Mouse (Mus musculus) midbrain, embryonic 13.5 days (tissue): ENCODE results near the gene Mbd4. TPM values are rescaled to one million over a fixed set of nuclear protein-coding genes. Genes with fewer than 3 reads are reported as not detected.
"Not testable (repeated sequence)": the region's sequence is repeated elsewhere in the genome, so short reads cannot be mapped to it uniquely, and the experiment has no call there.

ENCODE experiments used
- ATAC-seq: fragments of 200-750 bp; cut with Nextera tagmentation; 2 replicates; pipeline ENCODE4 v1.8.0; 2017; ENCODE audit warnings: mild to moderate bottlenecking, moderate TSS enrichment, moderate library complexity
- H3K27ac ChIP-seq: fragments of 300-500 bp; sonication (generic); 2 replicates; pipeline ENCODE4 v1.5.1; 2015; ENCODE audit warnings: inconsistent platforms, mild to moderate bottlenecking, moderate library complexity
- H3K27me3 ChIP-seq: fragments of 300-500 bp; sonication (generic); 2 replicates; pipeline ENCODE4 v1.6.1; 2015; ENCODE audit warnings: mild to moderate bottlenecking, inconsistent platforms
- H3K36me3 ChIP-seq: fragments of 300-500 bp; sonication (generic); 2 replicates; pipeline ENCODE4 v1.6.1; 2015; ENCODE audit warnings: mild to moderate bottlenecking, inconsistent platforms
- H3K4me1 ChIP-seq: fragments of 300-500 bp; sonication (generic); replicated peaks from 2 replicates; pipeline ENCODE4 v1.6.1; 2015; ENCODE audit warnings: inconsistent platforms
- H3K4me2 ChIP-seq: fragments of 300-500 bp; sonication (generic); replicated peaks from 2 replicates; pipeline ENCODE4 v1.6.1; 2015; ENCODE audit warnings: moderate library complexity, mild to moderate bottlenecking, inconsistent platforms
- H3K4me3 ChIP-seq: fragments of 300-500 bp; sonication (generic); replicated peaks from 2 replicates; pipeline ENCODE4 v1.5.1; 2015; ENCODE audit warnings: mild to moderate bottlenecking, inconsistent platforms
- H3K9ac ChIP-seq: fragments of 300-500 bp; sonication (generic); replicated peaks from 2 replicates; pipeline ENCODE4 v1.6.1; 2015; ENCODE audit warnings: mild to moderate bottlenecking, inconsistent platforms
- H3K9me3 ChIP-seq: fragments of 300-500 bp; sonication (generic); 2 replicates; pipeline ENCODE4 v1.6.1; 2016; ENCODE audit warnings: mild to moderate bottlenecking, inconsistent platforms
- WGBS: fragments of 180-500 bp; shearing (Covaris S2); methylation state at CpG from one replicate; pipeline ENCODE4 v1.1.7; 2015; 5-methylcytosine and 5-hydroxymethylcytosine counted together
- polyA plus RNA-seq: library from polyadenylated mRNA; unstranded; fragments of >200 nt; fragmentation: Nextera tagmentation; extraction: Ambion mirVana; gene quantifications from 2 replicates; pipeline ENCODE4 v1.2.1, GENCODE M21; 2015

The Mbd4 gene
- polyA plus RNA-seq, 1 experiment from 2014 or later, result 14.9 TPM

- Histone ChIP-seq H3K4me1 (peaks cover 24% of the 10 kb centered on the region), H3K9me3 (peaks cover 3% of the 10 kb centered on the region; the same call in 1 of the 2 replicates), H3K27me3 (peaks cover 4% of the 10 kb centered on the region; the same call in 1 of the 2 replicates), H3K4me2 (no peak overlapping the region), H3K36me3 (peaks cover 54% of the 10 kb centered on the region), H3K27ac (no peak overlapping the region), H3K4me3 (no peak overlapping the region), H3K9ac (no peak overlapping the region)
- 97% methylated on average over 3 of the region's 3 CpGs for WGBS
- no peak for ATAC-seq
These were observed 35.1 kb upstream of the Mbd4 start for GRCm38 (mm10) chr6:115888296-115888695.

GRCm38 (mm10) chr6:115886894-115887293, 33.7 kb upstream of the Mbd4 start:
- Histone ChIP-seq H3K9ac (no peak overlapping the region), H3K27ac (no peak overlapping the region), H3K27me3 (no peaks in the 10 kb centered on the region), H3K4me2 (no peak overlapping the region), H3K9me3 (peaks cover 3% of the 10 kb centered on the region; the same call in 1 of the 2 replicates), H3K4me1 (peaks cover 17% of the 10 kb centered on the region), H3K4me3 (no peak overlapping the region), H3K36me3 (peaks cover 57% of the 10 kb centered on the region)
- WGBS, result 80% methylated on average over 4 of the region's 4 CpGs
- no peak for ATAC-seq

GRCm38 (mm10) chr6:115884018-115884417, 30.8 kb upstream of the Mbd4 start:
- ATAC-seq, result no peak
- no peak overlapping the region for H3K9ac ChIP-seq
- H3K36me3 ChIP-seq, result peaks cover 79% of the 10 kb centered on the region
- H3K27ac ChIP-seq, result no peak overlapping the region
- H3K4me2 ChIP-seq, result no peak overlapping the region
- no peak overlapping the region for H3K4me3 ChIP-seq
- no peaks in the 10 kb centered on the region for H3K27me3 ChIP-seq
- no peaks in the 10 kb centered on the region for H3K4me1 ChIP-seq
- peaks cover 3% of the 10 kb centered on the region; the same call in 1 of the 2 replicates for H3K9me3 ChIP-seq

- H3K27me3 ChIP-seq, result no peaks in the 10 kb centered on the region
- H3K9ac ChIP-seq, result no peak overlapping the region
- ATAC-seq, result no peak
- 90% methylated on average over 8 of the region's 8 CpGs for WGBS
- no peak overlapping the region for H3K27ac ChIP-seq
- no peak overlapping the region for H3K4me3 ChIP-seq
- peaks cover 77% of the 10 kb centered on the region for H3K36me3 ChIP-seq
- no peak overlapping the region for H3K4me2 ChIP-seq
- H3K4me1 ChIP-seq, result no peaks in the 10 kb centered on the region
- no peaks in the 10 kb centered on the region for H3K9me3 ChIP-seq
These were observed 27.6 kb upstream of the Mbd4 start for GRCm38 (mm10) chr6:115880751-115881150.

GRCm38 (mm10) chr6:115879736-115880135, 26.6 kb upstream of the Mbd4 start:
- H3K36me3 ChIP-seq, result peaks cover 79% of the 10 kb centered on the region
- H3K4me3 ChIP-seq, result no peak overlapping the region
- no peak for ATAC-seq
- H3K9ac ChIP-seq, result no peak overlapping the region
- 83% methylated on average over 6 of the region's 6 CpGs for WGBS
- H3K27me3 ChIP-seq, result no peaks in the 10 kb centered on the region
- H3K9me3 ChIP-seq, result no peaks in the 10 kb centered on the region
- no peak overlapping the region for H3K27ac ChIP-seq
- no peaks in the 10 kb centered on the region for H3K4me1 ChIP-seq
- H3K4me2 ChIP-seq, result no peak overlapping the region

GRCm38 (mm10) chr6:115878694-115879093, 25.5 kb upstream of the Mbd4 start:
- no peaks in the 10 kb centered on the region for H3K9me3 ChIP-seq
- H3K27ac ChIP-seq, result no peak overlapping the region
- H3K4me2 ChIP-seq, result no peak overlapping the region
- WGBS, result 89% methylated on average over 6 of the region's 6 CpGs
- H3K9ac ChIP-seq, result no peak overlapping the region
- H3K36me3 ChIP-seq, result peaks cover 69% of the 10 kb centered on the region
- H3K4me1 ChIP-seq, result no peaks in the 10 kb centered on the region
- no peak for ATAC-seq
- no peak overlapping the region for H3K4me3 ChIP-seq
- no peaks in the 10 kb centered on the region for H3K27me3 ChIP-seq

- no peak overlapping the region for H3K4me3 ChIP-seq
- H3K36me3 ChIP-seq, result peaks cover 60% of the 10 kb centered on the region
- no peaks in the 10 kb centered on the region for H3K9me3 ChIP-seq
- H3K27ac ChIP-seq, result no peak overlapping the region
- 94% methylated on average over 2 of the region's 2 CpGs for WGBS
- H3K4me1 ChIP-seq, result no peaks in the 10 kb centered on the region
- no peak for ATAC-seq
- no peak overlapping the region for H3K9ac ChIP-seq
- H3K27me3 ChIP-seq, result no peaks in the 10 kb centered on the region
- no peak overlapping the region for H3K4me2 ChIP-seq
These were observed 24.1 kb upstream of the Mbd4 start for GRCm38 (mm10) chr6:115877239-115877638.

- H3K4me2 ChIP-seq, H3K27me3 ChIP-seq, ATAC-seq, H3K9me3 ChIP-seq, H3K36me3 ChIP-seq, H3K4me3 ChIP-seq, H3K9ac ChIP-seq, H3K27ac ChIP-seq, H3K4me1 ChIP-seq: not testable (repeated sequence)
- WGBS, result no CpG with 5 or more reads among the region's 3 CpGs
These were observed 18.1 kb upstream of the Mbd4 start for GRCm38 (mm10) chr6:115871318-115871717.

- not testable (repeated sequence) for H3K9ac ChIP-seq, H3K27me3 ChIP-seq, H3K9me3 ChIP-seq, ATAC-seq, H3K4me3 ChIP-seq, H3K4me1 ChIP-seq, H3K27ac ChIP-seq, H3K4me2 ChIP-seq
- peaks cover 27% of the 10 kb centered on the region for H3K36me3 ChIP-seq
- no CpG with 5 or more reads among the region's 3 CpGs for WGBS
These were observed 14.0 kb upstream of the Mbd4 start for GRCm38 (mm10) chr6:115867157-115867556.

GRCm38 (mm10) chr6:115865246-115865645, 12.1 kb upstream of the Mbd4 start:
- Histone ChIP-seq H3K4me2 (no peak overlapping the region), H3K4me1 (no peaks in the 10 kb centered on the region), H3K9me3 (no peaks in the 10 kb centered on the region), H3K27me3 (no peaks in the 10 kb centered on the region), H3K27ac (no peak overlapping the region), H3K9ac (0 out of 2 replicates have a peak overlapping the region, but pooled peaks have one; percentile 10), H3K4me3 (no peak overlapping the region), H3K36me3 (peaks cover 27% of the 10 kb centered on the region)
- no peak for ATAC-seq
- WGBS, result 91% methylated on average over 4 of the region's 4 CpGs

GRCm38 (mm10) chr6:115863340-115863841, 10.2 kb upstream of the Mbd4 start:
- no peak overlapping the region for H3K9ac ChIP-seq
- no peaks in the 10 kb centered on the region for H3K4me1 ChIP-seq
- no peak overlapping the region for H3K27ac ChIP-seq
- no peaks in the 10 kb centered on the region for H3K27me3 ChIP-seq
- H3K4me3 ChIP-seq, result no peak overlapping the region
- H3K9me3 ChIP-seq, result no peaks in the 10 kb centered on the region
- WGBS, result 79% methylated on average over 7 of the region's 7 CpGs
- ATAC-seq, result no peak
- H3K4me2 ChIP-seq, result no peak overlapping the region
- H3K36me3 ChIP-seq, result peaks cover 27% of the 10 kb centered on the region

- no peaks in the 10 kb centered on the region for H3K9me3 ChIP-seq
- no peak for ATAC-seq
- no peaks in the 10 kb centered on the region for H3K27me3 ChIP-seq
- H3K27ac ChIP-seq, result no peak overlapping the region
- H3K4me1 ChIP-seq, result peaks cover 3% of the 10 kb centered on the region; the same call in 1 of the 2 replicates
- H3K9ac ChIP-seq, result no peak overlapping the region
- peaks cover 23% of the 10 kb centered on the region for H3K36me3 ChIP-seq
- WGBS, result 91% methylated on average over 7 of the region's 7 CpGs
- no peak overlapping the region for H3K4me2 ChIP-seq
- H3K4me3 ChIP-seq, result no peak overlapping the region
These were observed 6.9 kb upstream of the Mbd4 start for GRCm38 (mm10) chr6:115860027-115860556.

- H3K27ac ChIP-seq, result no peak overlapping the region
- no peaks in the 10 kb centered on the region for H3K9me3 ChIP-seq
- no peaks in the 10 kb centered on the region for H3K27me3 ChIP-seq
- H3K36me3 ChIP-seq, result peaks cover 14% of the 10 kb centered on the region
- H3K4me1 ChIP-seq, result peaks cover 3% of the 10 kb centered on the region; the same call in 1 of the 2 replicates
- no peak overlapping the region for H3K9ac ChIP-seq
- H3K4me3 ChIP-seq, result no peak overlapping the region
- 59% methylated on average over 4 of the region's 4 CpGs for WGBS
- no peak overlapping the region for H3K4me2 ChIP-seq
- ATAC-seq, result no peak
These were observed 6.1 kb upstream of the Mbd4 start for GRCm38 (mm10) chr6:115859258-115859657.
